ENCODE assay signal across 13 mouse cellular contexts in genomic region chr1:33201571-33202189, GRCm38 (mm10).
DNase-seq lines count a peak whose midpoint lies in the region; ATAC-seq lines count a peak whose summit lies in the region.
"Had no signal": no experiment of that assay in that cellular context is flagged by ENCODE, and none has a peak within 500 bp of the region (broad histone marks: within the 10 kb centered on the region; RNA-seq: fewer than 3 reads in every experiment).

No protein-coding gene starts in this region.

- H3K27me3 ChIP-seq in forebrain, embryonic 14.5 days (replicated peaks; ENCODE audit: control insufficient read depth, insufficient read depth, low read length): no peaks in the 10 kb centered on the region
- H3K27me3 ChIP-seq in forebrain, embryonic 11.5 days (ENCODE audit: control insufficient read depth, insufficient read depth, low read length): no peaks in the 10 kb centered on the region
- no peaks in the 10 kb centered on the region for H3K27me3 ChIP-seq in embryonic facial prominence, embryonic 10.5 days (replicated peaks; ENCODE audit: low read depth, poor library complexity, severe bottlenecking)
- H3K27me3 ChIP-seq in heart, embryonic 10.5 days (ENCODE audit: insufficient read depth, poor library complexity, severe bottlenecking): no peaks in the 10 kb centered on the region
- H3K27me3 ChIP-seq: heart, embryonic 13.5 days; liver, embryonic 13.5 days; stomach, embryonic 15.5 days had no signal

- peak; percentile 59 for DNase-seq in forebrain, embryonic 14.5 days (ENCODE audit: low spot score)
- DNase-seq in forebrain, embryonic 11.5 days (ENCODE audit: low spot score): no peak
- peak; percentile 24 to 25 for DNase-seq in right cerebral cortex, postnatal 10 days (ENCODE audit: low spot score in 2 of 2)
- DNase-seq in right cerebral cortex, adult 18-20 months: no peak
- peak; percentile 17 to 28 for DNase-seq in layer of hippocampus, postnatal 10 days (ENCODE audit: low spot score in 2 of 2)
- no peak for DNase-seq in embryonic facial prominence, embryonic 10.5 days (ENCODE audit: low spot score)
- DNase-seq in heart, embryonic 10.5 days (ENCODE audit: low spot score): no peak
- no peak for DNase-seq in ovary, adult 18-20 months (ENCODE audit: low spot score)
- DNase-seq: liver, embryonic 13.5 days; lung, postnatal 36 days had no signal

- no peaks in the 10 kb centered on the region for H3K9me3 ChIP-seq in forebrain, embryonic 14.5 days (replicated peaks; ENCODE audit: control insufficient read depth, low read length)
- no peaks in the 10 kb centered on the region for H3K9me3 ChIP-seq in forebrain, embryonic 11.5 days (ENCODE audit: control insufficient read depth, low read length)
- H3K9me3 ChIP-seq in embryonic facial prominence, embryonic 10.5 days: no peaks in the 10 kb centered on the region
- H3K9me3 ChIP-seq in heart, embryonic 10.5 days: no peaks in the 10 kb centered on the region
- H3K9me3 ChIP-seq: heart, embryonic 13.5 days; liver, embryonic 13.5 days; stomach, embryonic 15.5 days had no signal

- H3K4me3 ChIP-seq in forebrain, embryonic 14.5 days (ENCODE audit: low read depth, low read length): no peak overlapping the region
- no peak overlapping the region for H3K4me3 ChIP-seq in forebrain, embryonic 11.5 days (ENCODE audit: low read depth, low read length)
- no peak overlapping the region for H3K4me3 ChIP-seq in embryonic facial prominence, embryonic 10.5 days
- H3K4me3 ChIP-seq in heart, embryonic 10.5 days: no peak overlapping the region
- H3K4me3 ChIP-seq: heart, embryonic 13.5 days; liver, embryonic 13.5 days; stomach, embryonic 15.5 days had no signal

- ATAC-seq in forebrain, embryonic 14.5 days: peak; percentile 81
- ATAC-seq in forebrain, embryonic 11.5 days (replicated peaks; ENCODE audit: low FRiP score): no peak
- ATAC-seq: intestine, embryonic 16.5 days had no signal

- H3K36me3 ChIP-seq in forebrain, embryonic 14.5 days (ENCODE audit: control insufficient read depth, insufficient read depth, low read length): no peaks in the 10 kb centered on the region
- H3K36me3 ChIP-seq in forebrain, embryonic 11.5 days (ENCODE audit: control insufficient read depth, insufficient read depth, low read length): no peaks in the 10 kb centered on the region
- no peaks in the 10 kb centered on the region for H3K36me3 ChIP-seq in embryonic facial prominence, embryonic 10.5 days (replicated peaks)
- H3K36me3 ChIP-seq in heart, embryonic 10.5 days: no peaks in the 10 kb centered on the region
- H3K36me3 ChIP-seq: heart, embryonic 13.5 days; liver, embryonic 13.5 days; stomach, embryonic 15.5 days had no signal

- no peak overlapping the region for H3K9ac ChIP-seq in forebrain, embryonic 14.5 days (ENCODE audit: low read length)
- H3K9ac ChIP-seq in forebrain, embryonic 11.5 days (ENCODE audit: low read length): no peak overlapping the region
- H3K9ac ChIP-seq: heart, embryonic 13.5 days; liver, embryonic 13.5 days; stomach, embryonic 15.5 days had no signal

- H3K4me1 ChIP-seq in forebrain, embryonic 14.5 days (ENCODE audit: control insufficient read depth, insufficient read depth, low read length): no peaks in the 10 kb centered on the region
- no peaks in the 10 kb centered on the region for H3K4me1 ChIP-seq in forebrain, embryonic 11.5 days (replicated peaks; ENCODE audit: control insufficient read depth, insufficient read depth, low read length)
- H3K4me1 ChIP-seq in embryonic facial prominence, embryonic 10.5 days: no peaks in the 10 kb centered on the region
- H3K4me1 ChIP-seq in heart, embryonic 10.5 days: no peaks in the 10 kb centered on the region
- H3K4me1 ChIP-seq: heart, embryonic 13.5 days; liver, embryonic 13.5 days; stomach, embryonic 15.5 days had no signal

- WGBS in forebrain, embryonic 14.5 days: 43% methylated on average over 6 of the region's 6 CpGs
- 71% methylated on average over 6 of the region's 6 CpGs for WGBS in forebrain, embryonic 11.5 days
- WGBS in embryonic facial prominence, embryonic 10.5 days: 73% methylated on average over 6 of the region's 6 CpGs
- WGBS in heart, embryonic 10.5 days: 53% methylated on average over 6 of the region's 6 CpGs

- no peak overlapping the region for H3K4me2 ChIP-seq in forebrain, embryonic 14.5 days (ENCODE audit: low read length)
- no peak overlapping the region for H3K4me2 ChIP-seq in forebrain, embryonic 11.5 days (ENCODE audit: low read depth, low read length, severe bottlenecking)
- H3K4me2 ChIP-seq: heart, embryonic 13.5 days; liver, embryonic 13.5 days; stomach, embryonic 15.5 days had no signal

- H3K27ac ChIP-seq in forebrain, embryonic 14.5 days (ENCODE audit: low read depth, low read length): no peak overlapping the region
- H3K27ac ChIP-seq in forebrain, embryonic 11.5 days (ENCODE audit: low read depth, low read length): no peak overlapping the region
- no peak overlapping the region for H3K27ac ChIP-seq in embryonic facial prominence, embryonic 10.5 days (replicated peaks)
- H3K27ac ChIP-seq in heart, embryonic 10.5 days: no peak overlapping the region
- H3K27ac ChIP-seq: heart, embryonic 13.5 days; liver, embryonic 13.5 days; stomach, embryonic 15.5 days had no signal

Comparison
In these comparisons a context has a peak if more than half of its experiments do, and no peak if none do; other contexts are left out.
1. DNase-seq: peak in forebrain, embryonic 14.5 days (single experiment), right cerebral cortex, postnatal 10 days (2 of 2) and layer of hippocampus, postnatal 10 days (2 of 2); none in forebrain, embryonic 11.5 days (single experiment), right cerebral cortex, adult 18-20 months (single experiment), embryonic facial prominence, embryonic 10.5 days (single experiment), heart, embryonic 10.5 days (single experiment) and ovary, adult 18-20 months (single experiment).